Mouse (Mus musculus): ENCODE data around the gene Tusc2. TPM values are rescaled to one million over a fixed set of nuclear protein-coding genes. Genes with fewer than 3 reads are reported as not detected.

Gene Tusc2
- polyA plus RNA-seq, 1 experiment from 2014 or later = 38.2 TPM

DNA sequence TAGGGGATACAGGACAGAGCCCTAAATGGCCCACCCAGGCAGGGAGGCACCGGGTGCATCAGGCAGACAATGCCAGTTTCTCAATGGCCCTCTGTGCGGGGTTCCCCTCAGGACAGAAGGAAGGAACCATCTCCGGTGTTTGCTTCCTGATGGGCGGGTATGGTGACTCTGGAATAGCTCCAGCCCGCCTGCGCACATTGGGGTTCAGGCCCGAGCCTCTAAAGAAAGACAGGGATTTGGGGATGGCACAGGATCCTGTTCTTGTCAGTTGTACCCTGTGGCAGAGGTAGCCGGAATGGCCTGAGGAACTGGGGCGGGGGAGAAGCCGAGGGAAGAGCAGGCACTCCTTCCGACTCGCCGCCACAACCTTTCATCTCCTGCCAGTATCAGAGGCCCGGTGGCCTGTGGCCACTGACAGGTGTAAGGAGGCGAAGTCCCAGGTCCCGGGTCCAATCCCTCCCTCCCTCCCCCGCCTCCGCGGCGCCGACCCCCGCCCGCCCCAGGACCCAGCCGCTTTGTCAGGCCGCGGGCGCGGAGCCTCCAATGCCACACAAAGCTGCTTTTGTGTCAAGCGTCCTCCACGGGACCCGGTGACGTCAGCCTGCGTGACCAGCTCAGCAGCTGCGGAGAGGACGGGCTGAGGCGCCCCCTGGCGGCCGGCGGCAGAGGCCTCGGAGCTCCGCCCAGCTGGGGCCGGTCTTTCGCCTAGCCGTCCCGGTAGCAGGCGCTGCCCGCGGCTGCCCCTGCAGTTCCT, 49.3 kb downstream of the Tusc2 start:
- no peaks in the 10 kb centered on the region for H3K27me3 ChIP-seq (ENCODE audit: insufficient read depth, low read length)
- H3K9ac ChIP-seq = peak overlapping the region; percentile 66
- TF ChIP-seq CTCF (IDR thresholded peaks at IDR 0.05; ENCODE audit: low read depth) = peak; percentile 81
- 6% methylated on average over 44 of the region's 48 CpGs for WGBS
- DNase-seq (peak; percentile 99), ATAC-seq (ENCODE audit: insufficient read depth) (peak; percentile 86)
- no peaks in the 10 kb centered on the region for H3K9me3 ChIP-seq (ENCODE audit: low read depth, low read length)
- H3K4me2 ChIP-seq = peak overlapping the region; percentile 79
- H3K4me1 ChIP-seq (ENCODE audit: insufficient read depth) = peaks cover 28% of the 10 kb centered on the region
- peaks cover 38% of the 10 kb centered on the region for H3K36me3 ChIP-seq (ENCODE audit: insufficient read depth)
- H3K27ac ChIP-seq (ENCODE audit: low read depth) = peak overlapping the region; percentile 96
- H3K4me3 ChIP-seq (ENCODE audit: low read depth, low read length) = peak overlapping the region; percentile 34

DNA sequence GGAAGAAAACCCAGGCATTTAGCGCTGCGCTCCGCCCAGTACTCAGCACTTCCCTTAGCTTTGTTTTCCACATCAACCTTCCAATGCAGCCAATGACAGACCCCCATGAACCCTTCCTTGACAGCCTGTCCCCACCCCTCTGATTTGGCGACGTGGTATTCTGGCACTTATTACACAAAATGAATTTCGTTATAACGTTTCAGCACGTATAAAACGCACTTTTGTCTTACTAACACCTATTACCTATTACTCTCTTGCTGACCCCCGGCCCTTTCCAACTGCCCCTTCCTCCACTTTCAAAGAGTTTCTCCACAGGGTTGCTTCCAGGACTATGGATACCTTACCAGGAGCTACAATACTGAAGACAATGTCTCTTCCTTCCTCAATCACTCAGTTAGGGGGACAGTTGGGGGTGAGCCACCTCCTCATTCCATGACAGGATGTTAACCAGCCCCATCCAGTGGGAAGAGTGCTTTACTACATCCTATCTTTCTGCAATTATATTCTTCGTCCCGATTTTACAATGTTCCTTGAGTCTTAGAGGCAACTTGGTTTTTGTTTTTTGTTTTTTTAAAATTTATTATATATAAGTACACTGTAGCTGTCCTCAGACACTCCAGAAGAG, 50.0 kb downstream of the Tusc2 start:
- H3K4me2 ChIP-seq = peak overlapping the region; percentile 79
- peaks cover 23% of the 10 kb centered on the region for H3K4me1 ChIP-seq (ENCODE audit: insufficient read depth)
- ATAC-seq (ENCODE audit: insufficient read depth) (peak; percentile 45; the same call in 1 of the 2 replicates), DNase-seq (peak; percentile 66)
- peak overlapping the region; percentile 66; the same call in 1 of the 2 replicates for H3K9ac ChIP-seq
- H3K4me3 ChIP-seq (ENCODE audit: low read depth, low read length) = peak overlapping the region; percentile 34
- H3K27ac ChIP-seq (ENCODE audit: low read depth) = peak overlapping the region; percentile 96
- H3K36me3 ChIP-seq (ENCODE audit: insufficient read depth) = peaks cover 45% of the 10 kb centered on the region
- H3K27me3 ChIP-seq (ENCODE audit: insufficient read depth, low read length) = no peaks in the 10 kb centered on the region
- TF ChIP-seq CTCF (IDR thresholded peaks at IDR 0.05; ENCODE audit: low read depth) = no peak; the same call in 1 of the 2 replicates
- 10% methylated on average over 12 of the region's 12 CpGs for WGBS
- H3K9me3 ChIP-seq (ENCODE audit: low read depth, low read length) = no peaks in the 10 kb centered on the region

DNA sequence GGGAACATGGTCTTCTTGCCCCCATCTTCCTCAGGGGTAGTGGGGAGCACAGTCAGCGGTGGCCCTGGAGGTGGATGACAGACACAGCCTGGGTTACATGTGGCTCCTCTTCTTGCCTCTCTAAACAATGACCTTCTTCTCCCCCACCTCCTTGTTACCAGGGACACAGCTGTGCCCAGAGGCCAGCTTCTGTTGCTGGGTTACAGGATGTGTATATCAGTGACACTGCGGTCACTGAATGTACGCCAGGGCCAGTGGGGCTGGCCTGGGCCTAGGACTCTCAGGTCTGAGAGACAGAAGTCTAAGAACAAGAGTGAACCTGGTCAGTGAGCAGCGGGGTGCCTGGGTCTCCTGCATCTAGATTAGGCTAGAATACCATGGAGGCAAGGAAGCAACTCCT, 52.0 kb downstream of the Tusc2 start:
- TF ChIP-seq CTCF (IDR thresholded peaks at IDR 0.05; ENCODE audit: low read depth) = no peak
- DNase-seq (no peak), ATAC-seq (ENCODE audit: insufficient read depth) (no peak)
- 88% methylated on average over 4 of the region's 4 CpGs for WGBS
- Histone ChIP-seq H3K4me2 (no peak overlapping the region), H3K27me3 (ENCODE audit: insufficient read depth, low read length) (no peaks in the 10 kb centered on the region), H3K4me3 (ENCODE audit: low read depth, low read length) (no peak overlapping the region), H3K4me1 (ENCODE audit: insufficient read depth) (peaks cover 28% of the 10 kb centered on the region), H3K9me3 (ENCODE audit: low read depth, low read length) (no peaks in the 10 kb centered on the region), H3K36me3 (ENCODE audit: insufficient read depth) (peaks cover 65% of the 10 kb centered on the region), H3K9ac (no peak overlapping the region), H3K27ac (ENCODE audit: low read depth) (no peak overlapping the region)

Other genes starting within 250 kb of the Tusc2 start
- 9.8 and 11.3 TPM in 2 replicates for gene Hemk1, start 224.9 kb upstream of the Tusc2 start, polyA plus RNA-seq (2014; fragmentation: Nextera tagmentation; extraction: Ambion mirVana)
- gene 6430571L13Rik, start 222.7 kb upstream of the Tusc2 start, polyA plus RNA-seq (2014; fragmentation: Nextera tagmentation; extraction: Ambion mirVana) = 0.27 and 0.28 TPM in 2 replicates
- 0.18 TPM in 1 of 2 replicates, not detected in the other for gene Cacna2d2, start 163.6 kb upstream of the Tusc2 start, polyA plus RNA-seq (2014; fragmentation: Nextera tagmentation; extraction: Ambion mirVana)
- gene Tmem115, start 29.3 kb upstream of the Tusc2 start, polyA plus RNA-seq (2014; fragmentation: Nextera tagmentation; extraction: Ambion mirVana) = 42.1 and 45.3 TPM in 2 replicates
- gene Cyb561d2, start 21.1 kb upstream of the Tusc2 start, polyA plus RNA-seq (2014; fragmentation: Nextera tagmentation; extraction: Ambion mirVana) = 22.9 and 23.0 TPM in 2 replicates
- 32.9 and 34.6 TPM in 2 replicates for gene Nprl2, start 21.0 kb upstream of the Tusc2 start, polyA plus RNA-seq (2014; fragmentation: Nextera tagmentation; extraction: Ambion mirVana)
- 1.1 and 1.2 TPM in 2 replicates for gene Zmynd10, start 16.0 kb upstream of the Tusc2 start, polyA plus RNA-seq (2014; fragmentation: Nextera tagmentation; extraction: Ambion mirVana)
- 51.3 and 54.1 TPM in 2 replicates for gene Rassf1, start 11.7 kb upstream of the Tusc2 start, polyA plus RNA-seq (2014; fragmentation: Nextera tagmentation; extraction: Ambion mirVana)
- gene Hyal2, start 4.7 kb downstream of the Tusc2 start, polyA plus RNA-seq (2014; fragmentation: Nextera tagmentation; extraction: Ambion mirVana) = 126 and 129 TPM in 2 replicates
- 5.2 and 5.9 TPM in 2 replicates for gene Hyal1, start 13.7 kb downstream of the Tusc2 start, polyA plus RNA-seq (2014; fragmentation: Nextera tagmentation; extraction: Ambion mirVana)
- 14.7 and 17.2 TPM in 2 replicates for gene Naa80, start 15.6 kb downstream of the Tusc2 start, polyA plus RNA-seq (2014; fragmentation: Nextera tagmentation; extraction: Ambion mirVana)
- 0.73 and 1.4 TPM in 2 replicates for gene Hyal3, start 17.6 kb downstream of the Tusc2 start, polyA plus RNA-seq (2014; fragmentation: Nextera tagmentation; extraction: Ambion mirVana)
- gene Ifrd2, start 24.4 kb downstream of the Tusc2 start, polyA plus RNA-seq (2014; fragmentation: Nextera tagmentation; extraction: Ambion mirVana) = 57.9 and 64.6 TPM in 2 replicates
- 5.1 and 5.3 TPM in 2 replicates for gene Sema3b, start 46.0 kb downstream of the Tusc2 start, polyA plus RNA-seq (2014; fragmentation: Nextera tagmentation; extraction: Ambion mirVana)
- 408 and 419 TPM in 2 replicates for gene Gnai2, start 72.1 kb downstream of the Tusc2 start, polyA plus RNA-seq (2014; fragmentation: Nextera tagmentation; extraction: Ambion mirVana)
- 3.6 and 4.8 TPM in 2 replicates for gene Slc38a3, start 106.3 kb downstream of the Tusc2 start, polyA plus RNA-seq (2014; fragmentation: Nextera tagmentation; extraction: Ambion mirVana)
- 0.72 and 0.89 TPM in 2 replicates for gene Gnat1, start 116.5 kb downstream of the Tusc2 start, polyA plus RNA-seq (2014; fragmentation: Nextera tagmentation; extraction: Ambion mirVana)
- 16.7 and 22.1 TPM in 2 replicates for gene Sema3f, start 147.2 kb downstream of the Tusc2 start, polyA plus RNA-seq (2014; fragmentation: Nextera tagmentation; extraction: Ambion mirVana)
- gene Rbm5, start 207.7 kb downstream of the Tusc2 start, polyA plus RNA-seq (2014; fragmentation: Nextera tagmentation; extraction: Ambion mirVana) = 176 and 184 TPM in 2 replicates

Measured in lung, embryonic 14.5 days (tissue).